Mouse (Mus musculus) B cell, adult (primary cell): Measurements from ENCODE around the gene Olfr1444. TPM values are rescaled to one million over a fixed set of nuclear protein-coding genes. Genes with fewer than 3 reads are reported as not detected.

ENCODE experiments used
- total RNA-seq: library from RNA; stranded (reverse); gene quantifications from 4 replicates; pipeline ENCODE4 v1.2.4, GENCODE M21; 2023; ENCODE audit not compliant: inconsistent age

Olfr1444 gene
- 0.61 to 1.3 TPM (median 0.63 TPM) in 4 replicates for total RNA-seq

GRCm38 (mm10) chr19:12856983-12857382 lies at the start of gene Olfr1444:
Olfr1444 (plus strand) TSS chr19:12857283.

DNA sequence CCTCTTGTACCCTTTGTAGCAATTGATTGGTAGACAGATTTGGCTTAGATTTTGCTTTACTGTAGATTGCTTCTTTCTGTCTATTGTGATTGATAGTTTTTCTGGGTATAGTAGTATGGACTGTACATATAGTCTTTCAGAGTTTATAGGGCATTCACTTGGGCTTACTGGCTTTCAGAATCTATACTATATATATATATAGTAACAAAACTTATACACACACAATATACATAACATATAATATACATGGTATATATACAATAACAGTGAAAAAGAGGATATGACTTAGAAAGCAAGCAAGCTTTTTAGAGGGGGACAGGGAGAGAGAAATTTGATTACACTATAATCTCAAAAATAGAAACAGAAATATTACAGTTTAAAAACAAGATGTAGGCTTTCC lies 10.7 kb upstream of the Olfr1444 start, which contains the start of gene Gm5244:
Gene Gm5244, plus strand, starts transcription at position 301 of the 400 bp plus-strand sequence.

GRCm38 (mm10) chr19:12883555-12883954 lies 26.5 kb downstream of the Olfr1444 start, which contains the start of gene Olfr1445:
Olfr1445 (plus strand) TSS chr19:12883855.

GRCm38 (mm10) chr19:12893424-12893823 lies 36.3 kb downstream of the Olfr1444 start, which contains the start of gene Olfr1446:
Olfr1446 (minus strand) TSS chr19:12893524.

DNA sequence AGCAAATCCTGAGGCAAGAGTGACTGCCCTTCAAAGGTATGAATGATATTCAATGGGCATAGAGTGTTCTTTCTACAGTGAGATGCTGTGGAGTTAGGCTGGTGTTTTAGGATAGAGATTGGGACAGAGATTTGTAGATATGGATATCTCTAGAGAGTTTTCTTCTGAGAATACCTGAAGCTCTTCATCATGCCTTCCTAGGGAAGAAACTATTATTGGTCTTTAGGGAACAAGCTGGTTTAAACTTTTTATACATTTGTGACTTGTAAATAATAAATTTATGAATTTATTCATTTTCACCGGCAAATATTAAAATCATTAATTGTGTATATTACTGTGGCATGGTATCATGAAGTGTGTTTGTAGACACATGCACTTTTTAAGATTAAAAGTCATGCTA lies 46.6 kb downstream of the Olfr1444 start, which contains the start of gene Olfr1447:
Gene Olfr1447, minus strand, starts transcription at position 101 of the 400 bp plus-strand sequence.

Other genes starting within 250 kb of the Olfr1444 start
- gene Glyat, start 224.0 kb upstream of the Olfr1444 start, total RNA-seq, result not detected in 4 replicates
- gene Olfr1442, start 186.8 kb upstream of the Olfr1444 start, total RNA-seq, result not detected in 4 replicates
- not detected in 4 replicates for gene Olfr1443, start 179.2 kb upstream of the Olfr1444 start, total RNA-seq
- gene Keg1, start 161.5 kb upstream of the Olfr1444 start, total RNA-seq, result not detected in 4 replicates
- gene Cntf, start 91.7 kb upstream of the Olfr1444 start, total RNA-seq, result 3.6 to 5.9 TPM (median 4.2 TPM) in 4 replicates
- gene Zfp91, start 61.2 kb upstream of the Olfr1444 start, total RNA-seq, result 85.2 to 90.8 TPM (median 88.5 TPM) in 4 replicates
- 81.9 to 88.1 TPM (median 84.2 TPM) in 4 replicates for gene Lpxn, start 61.1 kb upstream of the Olfr1444 start, total RNA-seq
- gene Gm5244, start 10.6 kb upstream of the Olfr1444 start, total RNA-seq, result 2.7 to 5.5 TPM (median 4.1 TPM) in 4 replicates
- not detected in 4 replicates for gene Olfr1445, start 26.6 kb downstream of the Olfr1444 start, total RNA-seq
- gene Olfr1446, start 36.2 kb downstream of the Olfr1444 start, total RNA-seq, result not detected in 4 replicates
- gene Olfr1447, start 46.5 kb downstream of the Olfr1444 start, total RNA-seq, result not detected in 4 replicates
- not detected in 4 replicates for gene Olfr1448, start 67.1 kb downstream of the Olfr1444 start, total RNA-seq
- not detected in 4 replicates for gene Olfr1449, start 73.6 kb downstream of the Olfr1444 start, total RNA-seq
- gene Olfr1450, start 93.0 kb downstream of the Olfr1444 start, total RNA-seq, result not detected in 4 replicates
- gene Olfr1451, start 137.7 kb downstream of the Olfr1444 start, total RNA-seq, result not detected in 4 replicates
- not detected in 4 replicates for gene Olfr1453, start 171.0 kb downstream of the Olfr1444 start, total RNA-seq
- not detected in 4 replicates for gene Olfr1454, start 203.3 kb downstream of the Olfr1444 start, total RNA-seq
- gene Olfr1457, start 240.6 kb downstream of the Olfr1444 start, total RNA-seq, result not detected in 4 replicates
- gene Olfr1458, start 249.5 kb downstream of the Olfr1444 start, total RNA-seq, result not detected in 4 replicates